Mouse (Mus musculus) stomach, postnatal 0 days (tissue): ENCODE results near the gene Adam1b.

Source experiments
- CTCF ChIP-seq: IDR thresholded peaks from 2 replicates; pipeline ENCODE4 v1.5.1; 2016; ENCODE audit warnings: antibody characterized with exemption, low read depth, mild to moderate bottlenecking, moderate library complexity
- EP300 ChIP-seq: optimal IDR thresholded peaks from 2 replicates; pipeline ENCODE3; 2016; ENCODE audit warnings: antibody characterized with exemption

DNA sequence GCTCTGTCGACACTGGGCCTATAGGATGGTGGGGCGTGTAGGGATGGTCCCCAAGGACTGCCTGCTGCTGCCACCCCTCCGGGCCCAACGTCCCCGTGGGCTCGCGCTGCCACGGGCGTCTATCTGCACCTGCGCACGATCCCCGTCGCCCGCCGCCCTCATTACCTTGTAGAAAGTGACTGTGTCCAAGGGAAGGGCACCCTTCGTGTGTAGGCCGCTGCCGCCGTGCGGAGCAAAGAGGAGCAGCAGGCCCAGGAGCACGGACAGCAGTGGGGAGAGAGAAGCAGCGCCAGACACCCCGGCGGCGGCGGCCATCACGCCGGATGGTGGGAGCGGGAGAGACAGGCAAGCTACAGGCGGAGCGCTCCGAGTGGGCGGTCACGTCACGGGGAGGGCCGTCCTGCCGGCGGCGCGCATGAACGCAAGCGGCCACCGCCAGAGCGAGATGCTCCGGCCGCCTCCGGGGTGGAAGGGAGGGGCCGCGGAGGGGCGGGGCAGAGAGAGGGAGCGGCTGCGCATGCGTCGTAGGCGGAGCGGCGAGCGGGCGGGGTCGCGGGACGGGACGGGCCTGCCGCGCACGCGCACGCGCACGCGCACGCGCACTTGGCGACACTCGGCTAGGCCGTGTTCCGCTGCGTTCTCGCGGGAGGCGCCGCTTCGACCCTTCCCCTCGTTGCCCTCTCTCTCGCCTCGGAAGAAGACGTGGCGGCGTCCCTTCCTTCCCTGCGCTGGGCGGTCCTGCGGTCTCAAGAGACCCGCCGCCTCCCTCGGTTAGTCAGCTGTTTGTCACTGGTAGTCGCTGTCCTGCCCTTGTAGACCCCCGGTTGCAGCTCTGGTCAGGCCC lies 51.0 kb downstream of the Adam1b start, which contains the start of gene Erp29:
- TF ChIP-seq CTCF (peak; percentile 48), EP300 (no peak)
